Mouse (Mus musculus): ENCODE data around the gene Gm4922.

- no peak for TF ChIP-seq CTCF (conservative IDR thresholded peaks at IDR 0.05 in 1 of 2, IDR thresholded peaks at IDR 0.05 in 1 of 2; ENCODE audit: low read depth in 2 of 2, low read length in 2 of 2)
- TF ChIP-seq KAT2A (IDR thresholded peaks at IDR 0.05; ENCODE audit: insufficient replicate concordance, low read length): no peak
- no peak for TF ChIP-seq CHD2 (IDR thresholded peaks at IDR 0.05; ENCODE audit: low read length)
- TF ChIP-seq NRF1 (IDR thresholded peaks at IDR 0.05; ENCODE audit: low read depth, low read length): no peak
Measured at GRCm38 (mm10) chr10:18788601-18789000, 2.0 kb upstream of the Gm4922 start.

All from CH12.LX (cell line).